Mouse (Mus musculus): ENCODE measurements around the gene Cabp1.

GRCm38 (mm10) chr5:115144471-115144870, 49.7 kb downstream of the Cabp1 start:
- no peak for TF ChIP-seq POLR2A (IDR thresholded peaks at IDR 0.05; ENCODE audit: low read depth, low read length)
- TF ChIP-seq CTCF (IDR thresholded peaks at IDR 0.05; ENCODE audit: extremely low read depth, insufficient read depth, insufficient read length, insufficient replicate concordance) = no peak

All from spleen, adult 2 months (tissue).